Mouse (Mus musculus): ENCODE data around the gene Gpc6.
A peak's percentile ranks its signal among the peaks of the same experiment; 100 is the strongest.

The Gpc6 gene

GRCm38 (mm10) chr14:116924876-116925601 is at the start of gene Gpc6:
Gene Gpc6 (plus strand): TSS chr14:116925315.
- no peak for DNase-seq (ENCODE audit: low read depth, low spot score)

- no peak for DNase-seq (ENCODE audit: low read depth, low spot score)
Observed at GRCm38 (mm10) chr14:116882480-116883044, 42.6 kb upstream of the Gpc6 start.

GRCm38 (mm10) chr14:116894316-116894715 is 30.8 kb upstream of the Gpc6 start:
- DNase-seq (ENCODE audit: low read depth, low spot score), result no peak

- DNase-seq (ENCODE audit: low read depth, low spot score), result no peak
Observed at GRCm38 (mm10) chr14:116897971-116898370, 27.1 kb upstream of the Gpc6 start.

- DNase-seq (ENCODE audit: low read depth, low spot score), result no peak
Observed at GRCm38 (mm10) chr14:116911768-116912167, 13.3 kb upstream of the Gpc6 start.

GRCm38 (mm10) chr14:116916874-116917273 is 8.2 kb upstream of the Gpc6 start:
- no peak for DNase-seq (ENCODE audit: low read depth, low spot score)

- no peak for DNase-seq (ENCODE audit: low read depth, low spot score)
Observed at GRCm38 (mm10) chr14:116924266-116924665, 849 bp upstream of the Gpc6 start.

GRCm38 (mm10) chr14:116925691-116926403 is 732 bp downstream of the Gpc6 start:
- no peak for DNase-seq (ENCODE audit: low read depth, low spot score)

- DNase-seq (ENCODE audit: low read depth, low spot score), result peak; percentile 46
Observed at GRCm38 (mm10) chr14:116926404-116927171, 1.5 kb downstream of the Gpc6 start.

GRCm38 (mm10) chr14:116927341-116928315 is 2.5 kb downstream of the Gpc6 start:
- no peak for DNase-seq (ENCODE audit: low read depth, low spot score)

- no peak for DNase-seq (ENCODE audit: low read depth, low spot score)
Observed at GRCm38 (mm10) chr14:116928395-116928794, 3.3 kb downstream of the Gpc6 start.

GRCm38 (mm10) chr14:116928796-116929529 is 3.8 kb downstream of the Gpc6 start:
- no peak for DNase-seq (ENCODE audit: low read depth, low spot score)

- peak; percentile 22 for DNase-seq (ENCODE audit: low read depth, low spot score)
Observed at GRCm38 (mm10) chr14:116933825-116934224, 8.7 kb downstream of the Gpc6 start.

GRCm38 (mm10) chr14:116937910-116938560 is 12.9 kb downstream of the Gpc6 start:
- no peak for DNase-seq (ENCODE audit: low read depth, low spot score)

- DNase-seq (ENCODE audit: low read depth, low spot score), result no peak
Observed at GRCm38 (mm10) chr14:116938735-116939134, 13.6 kb downstream of the Gpc6 start.

GRCm38 (mm10) chr14:116939561-116939960 is 14.4 kb downstream of the Gpc6 start:
- DNase-seq (ENCODE audit: low read depth, low spot score), result no peak

GRCm38 (mm10) chr14:116941772-116942171 is 16.7 kb downstream of the Gpc6 start:
- no peak for DNase-seq (ENCODE audit: low read depth, low spot score)

GRCm38 (mm10) chr14:116943751-116944150 is 18.6 kb downstream of the Gpc6 start:
- DNase-seq (ENCODE audit: low read depth, low spot score), result no peak

- no peak for DNase-seq (ENCODE audit: low read depth, low spot score)
Observed at GRCm38 (mm10) chr14:116945975-116946374, 20.9 kb downstream of the Gpc6 start.

GRCm38 (mm10) chr14:116947461-116947860 is 22.3 kb downstream of the Gpc6 start:
- DNase-seq (ENCODE audit: low read depth, low spot score), result no peak

Measured in WW6 (cell line).